Mouse (Mus musculus) C2C12 (cell line): ENCODE measurements around the gene Mmab. TPM values are rescaled to one million over a fixed set of nuclear protein-coding genes. Genes with fewer than 3 reads are reported as not detected.
A peak's percentile ranks its signal among the peaks of the same experiment; 100 is the strongest.

Experiments
- H3K27me3 ChIP-seq: one replicate; pipeline ENCODE4 v1.6.1; 2011; ENCODE audit not compliant: control insufficient read depth, insufficient read depth, insufficient read length
- H3K36me3 ChIP-seq: one replicate; pipeline ENCODE4 v1.6.1; 2011; ENCODE audit not compliant: control insufficient read depth, insufficient read depth
- H3K4me3 ChIP-seq: one replicate; pipeline ENCODE4 v1.5.1; 2011; ENCODE audit warnings: mild to moderate bottlenecking, control low read depth; ENCODE audit not compliant: poor library complexity, insufficient read depth, severe bottlenecking
- H3K79me2 ChIP-seq: one replicate; pipeline ENCODE4 v1.6.1; 2011; ENCODE audit not compliant: control insufficient read depth, insufficient read depth
- H3K79me3 ChIP-seq: one replicate; pipeline ENCODE4 v1.6.1; 2011; ENCODE audit warnings: low read depth, control low read depth
- H3ac ChIP-seq: one replicate; pipeline ENCODE3; 2011; ENCODE audit warnings: low read depth; ENCODE audit not compliant: control insufficient read depth, insufficient read length
- CEBPB ChIP-seq: IDR thresholded peaks from one replicate; pipeline ENCODE4 v1.6.1; 2011; ENCODE audit warnings: low read depth, mild to moderate bottlenecking, control low read depth, moderate library complexity
- CTCF ChIP-seq: IDR thresholded peaks from one replicate; pipeline ENCODE4 v1.5.1; 2011; ENCODE audit not compliant: control insufficient read depth, insufficient read depth, insufficient read length
- FOSL1 ChIP-seq: IDR thresholded peaks from one replicate; pipeline ENCODE4 v1.8.0; 2011; ENCODE audit warnings: mild to moderate bottlenecking, low read length; ENCODE audit not compliant: poor library complexity, insufficient read depth, severe bottlenecking
- MAX ChIP-seq: IDR thresholded peaks from one replicate; pipeline ENCODE4 v1.6.1; 2011; ENCODE audit warnings: mild to moderate bottlenecking, control low read depth
- MYOD1 ChIP-seq: IDR thresholded peaks from one replicate; pipeline ENCODE4 v1.6.1; 2011; ENCODE audit warnings: low read depth; ENCODE audit not compliant: control insufficient read depth, insufficient read length
- MYOG ChIP-seq: IDR thresholded peaks from one replicate; pipeline ENCODE4 v1.6.1; 2011; ENCODE audit not compliant: control insufficient read depth, insufficient read length; ENCODE audit errors: extremely low read depth
- USF1 ChIP-seq: IDR thresholded peaks from one replicate; pipeline ENCODE4 v1.6.1; 2011; ENCODE audit warnings: low read depth, mild to moderate bottlenecking, control low read depth, moderate library complexity
- long read RNA-seq, 2 experiments: library from polyadenylated mRNA; unstranded; transcript quantifications; one replicate each; pipeline ENCODE4 v2.0.0; 2019 to 2020
- polyA plus RNA-seq: library from polyadenylated mRNA; unstranded; fragments of >200 nt; fragmentation: generic; extraction: Trizol; gene quantifications from one replicate; pipeline ENCODE4 v1.2.1, GENCODE M21; 2012; ENCODE audit warnings: missing spikeins

Gene Mmab
- polyA plus RNA-seq, result 9.4 TPM
- long read RNA-seq, experiment 1, transcript Mmab-203 (8 exons, 1,277 nt), result minor isoform, 6 of 16 reads
- long read RNA-seq, experiment 1, transcript Mmab-201 (9 exons, 3,020 nt), result major isoform, 7 of 16 reads
- long read RNA-seq, experiment 1, partial matches to known transcripts, result 0 of 16 reads
- long read RNA-seq, experiment 1, other reads (novel, unspliced or antisense), result 3 of 16 reads
- long read RNA-seq, experiment 2, transcript Mmab-201 (9 exons, 3,020 nt), result major isoform, 26 of 32 reads
- long read RNA-seq, experiment 2, partial matches to known transcripts, result 2 of 32 reads
- long read RNA-seq, experiment 2, other reads (novel, unspliced or antisense), result 1 of 32 reads

DNA sequence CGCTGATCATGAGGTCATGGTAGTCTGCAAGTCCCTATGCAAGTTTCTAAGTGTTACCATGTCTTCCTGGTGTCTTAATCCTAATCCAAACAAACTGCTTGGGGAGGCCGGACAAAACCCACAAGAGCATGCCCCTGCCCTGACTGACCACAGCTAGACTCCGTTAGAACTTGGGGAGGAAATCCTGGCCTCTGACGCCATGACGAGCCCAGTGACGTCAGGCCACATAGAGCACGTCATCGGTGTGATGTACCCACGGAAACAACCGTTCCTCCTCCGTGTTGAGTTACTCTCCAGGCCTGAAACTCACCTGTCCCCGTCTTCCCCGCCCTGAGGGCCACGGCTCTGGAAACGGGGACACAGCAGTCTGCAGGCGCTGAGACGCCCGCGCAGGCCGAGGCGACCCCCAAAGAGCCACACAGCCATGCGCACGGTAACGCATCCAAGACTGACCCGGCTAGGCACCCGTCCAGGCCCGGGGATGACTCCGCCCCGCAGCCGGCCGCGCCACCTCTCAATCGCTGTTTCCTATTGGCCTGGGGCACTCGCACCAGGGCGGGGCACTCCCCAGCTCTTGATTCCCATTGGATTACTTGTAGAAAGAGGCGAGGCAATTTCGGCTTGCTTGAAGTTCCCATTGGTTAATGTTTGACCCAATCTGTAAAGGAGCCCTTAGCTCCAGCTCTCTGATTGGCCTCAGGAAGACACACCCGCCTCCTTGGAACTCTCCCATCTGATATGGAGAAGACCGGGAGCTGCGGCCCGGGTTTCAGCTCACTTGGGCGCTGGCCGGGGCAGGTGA, at the start of gene Mmab, which contains the start of gene Mvk:
TSS of gene Mmab (minus strand) at position 495 of the 802 bp plus-strand sequence.
TSS of gene Mvk (plus strand) at position 704 of the 802 bp plus-strand sequence.
- TF ChIP-seq MAX, result no peak
- no peak for TF ChIP-seq FOSL1
- no peak for TF ChIP-seq USF1
- no peak for TF ChIP-seq MYOG
- no peak for TF ChIP-seq MYOD1
- Histone ChIP-seq H3K79me3 (no peaks in the 10 kb centered on the region), H3K4me3 (peak within 1 kb of the TSS; percentile 71), H3K79me2 (no peaks in the 10 kb centered on the region), H3K36me3 (peaks cover 11% of the 10 kb centered on the region), H3ac (peak within 1 kb of the TSS; percentile 68), H3K27me3 (no peaks in the 10 kb centered on the region)

DNA sequence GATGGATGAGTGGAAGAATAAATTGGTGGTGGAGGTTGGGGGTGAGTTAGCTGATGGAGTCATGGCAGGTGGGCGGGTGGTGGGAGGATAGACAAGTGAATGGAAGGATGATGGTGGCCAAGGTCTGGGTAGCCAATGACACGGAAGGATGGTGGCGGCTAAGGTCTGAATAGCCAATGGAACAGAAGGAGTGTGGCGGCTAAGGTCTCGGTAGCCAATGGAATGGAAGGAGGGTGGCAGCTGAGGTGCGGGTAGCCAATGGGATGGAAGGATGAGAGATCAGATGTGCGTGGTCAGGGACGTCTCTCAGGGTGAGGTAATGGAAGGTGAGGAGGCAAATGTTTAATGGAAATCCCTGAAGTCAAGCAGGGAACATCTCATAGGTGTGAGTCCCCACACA, 46.4 kb upstream of the Mmab start:
- Histone ChIP-seq H3K79me3 (no peaks in the 10 kb centered on the region), H3K79me2 (no peaks in the 10 kb centered on the region), H3K36me3 (no peaks in the 10 kb centered on the region), H3K4me3 (no peak overlapping the region), H3K27me3 (peaks cover 18% of the 10 kb centered on the region), H3ac (no peak overlapping the region)
- TF ChIP-seq MYOD1, result no peak
- TF ChIP-seq MAX, result no peak
- no peak for TF ChIP-seq FOSL1
- TF ChIP-seq MYOG, result no peak
- no peak for TF ChIP-seq CEBPB
- TF ChIP-seq CTCF, result no peak
- TF ChIP-seq USF1, result no peak

DNA sequence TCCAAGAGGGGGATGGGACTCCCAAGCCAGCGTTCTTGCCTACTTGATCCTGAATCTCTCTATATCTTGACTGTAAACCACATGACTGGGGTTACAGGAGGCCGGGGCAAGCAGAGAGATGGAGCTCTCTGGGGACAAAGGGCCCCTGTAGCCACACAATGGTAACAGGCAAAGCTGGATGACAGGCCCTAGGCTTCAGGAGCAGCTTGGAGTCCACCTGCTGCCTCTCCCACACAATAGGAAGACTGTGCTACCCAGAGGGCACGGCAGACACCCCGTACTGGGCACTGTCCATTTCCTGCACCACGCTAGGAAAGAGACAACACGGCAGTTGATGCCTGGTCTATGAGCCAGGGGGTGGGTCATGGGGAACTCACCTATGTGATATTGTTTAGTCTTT, 45.7 kb upstream of the Mmab start:
- Histone ChIP-seq H3K79me3 (no peaks in the 10 kb centered on the region), H3K27me3 (peaks cover 23% of the 10 kb centered on the region), H3K4me3 (no peak overlapping the region), H3K36me3 (no peaks in the 10 kb centered on the region), H3K79me2 (no peaks in the 10 kb centered on the region), H3ac (no peak overlapping the region)
- TF ChIP-seq CEBPB, result no peak
- no peak for TF ChIP-seq MYOD1
- no peak for TF ChIP-seq USF1
- no peak for TF ChIP-seq MAX
- TF ChIP-seq MYOG, result no peak
- no peak for TF ChIP-seq CTCF
- no peak for TF ChIP-seq FOSL1

DNA sequence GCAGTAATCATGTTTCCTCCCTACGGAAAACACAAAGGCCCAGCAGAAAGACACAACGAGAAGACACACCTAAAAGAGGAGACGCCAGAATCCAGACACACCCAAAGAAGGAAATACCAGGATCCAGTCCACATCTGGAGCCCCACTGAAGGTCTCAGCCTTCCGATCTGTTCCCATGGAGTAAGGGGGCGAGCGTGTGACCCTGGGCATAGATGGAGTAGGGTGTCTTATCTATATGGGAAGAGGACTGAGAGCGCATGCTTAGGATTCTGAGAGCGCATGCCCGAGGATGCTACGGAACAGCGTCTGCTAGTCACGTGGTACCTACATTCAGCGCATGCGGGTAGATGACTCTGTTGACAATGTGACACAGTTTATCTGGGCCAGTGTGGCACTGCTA, 41.8 kb upstream of the Mmab start:
- Histone ChIP-seq H3K4me3 (no peak overlapping the region), H3K36me3 (no peaks in the 10 kb centered on the region), H3ac (no peak overlapping the region), H3K79me2 (no peaks in the 10 kb centered on the region), H3K79me3 (no peaks in the 10 kb centered on the region), H3K27me3 (peaks cover 42% of the 10 kb centered on the region)
- TF ChIP-seq CTCF, result no peak
- TF ChIP-seq MAX, result no peak
- no peak for TF ChIP-seq USF1
- TF ChIP-seq MYOG, result no peak
- TF ChIP-seq MYOD1, result no peak

DNA sequence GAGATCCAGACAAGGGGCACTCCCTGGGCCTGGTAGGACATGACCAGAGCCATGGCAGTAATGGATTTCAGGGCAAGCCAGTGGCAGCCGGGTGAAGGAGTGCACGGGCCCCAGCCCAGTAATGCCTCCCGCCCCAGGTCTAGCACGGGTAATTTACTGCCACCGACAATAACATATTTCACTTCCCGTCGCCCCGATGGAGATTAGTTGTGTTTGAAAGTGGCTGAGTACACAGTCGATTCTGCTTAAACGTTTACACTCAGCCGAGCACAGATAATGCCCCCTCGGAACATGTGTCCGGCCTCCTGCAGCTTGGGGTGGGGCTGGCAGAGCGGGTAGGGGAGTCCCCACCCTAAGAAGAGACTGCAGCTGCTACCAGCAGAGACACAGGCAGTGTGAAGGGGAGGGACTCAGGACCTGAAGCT, 38.7 kb upstream of the Mmab start:
- H3K27me3 ChIP-seq, result peaks cover 63% of the 10 kb centered on the region
- TF ChIP-seq FOSL1, result no peak
- TF ChIP-seq MYOG, result no peak
- TF ChIP-seq CTCF, result no peak
- no peak overlapping the region for H3ac ChIP-seq
- H3K79me2 ChIP-seq, result no peaks in the 10 kb centered on the region
- H3K4me3 ChIP-seq, result no peak overlapping the region
- no peaks in the 10 kb centered on the region for H3K79me3 ChIP-seq
- no peaks in the 10 kb centered on the region for H3K36me3 ChIP-seq

DNA sequence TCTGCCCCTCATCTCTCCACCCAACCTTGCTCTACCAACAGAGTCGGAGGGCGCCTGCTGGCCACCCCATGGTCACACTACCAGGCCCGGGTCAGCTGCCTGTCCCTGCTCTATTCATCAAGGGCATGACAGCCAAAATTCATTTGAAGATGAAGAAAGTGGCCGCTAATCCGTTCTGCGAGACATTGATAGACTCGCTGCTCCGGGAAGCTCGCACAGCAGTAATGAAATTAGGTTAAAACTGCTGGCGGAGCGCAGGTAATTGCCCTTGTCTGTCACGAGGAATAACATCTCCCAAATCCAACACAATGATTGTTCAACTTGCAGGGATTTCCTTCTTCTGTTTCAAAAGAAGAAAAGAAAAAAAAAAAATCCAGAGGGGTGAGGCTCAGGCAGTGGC, 34.4 kb upstream of the Mmab start:
- Histone ChIP-seq H3K27me3 (peaks cover 71% of the 10 kb centered on the region), H3K79me2 (no peaks in the 10 kb centered on the region), H3K36me3 (no peaks in the 10 kb centered on the region), H3ac (no peak overlapping the region), H3K4me3 (no peak overlapping the region), H3K79me3 (no peaks in the 10 kb centered on the region)
- no peak for TF ChIP-seq MAX
- no peak for TF ChIP-seq MYOD1
- no peak for TF ChIP-seq CEBPB
- no peak for TF ChIP-seq CTCF
- TF ChIP-seq FOSL1, result no peak
- TF ChIP-seq MYOG, result no peak
- no peak for TF ChIP-seq USF1
